Mouse (Mus musculus) cerebellum, adult (tissue): ENCODE results near the gene Vav3.

Experiments
- ATAC-seq: cut with Nextera tagmentation; 2 replicates; pipeline ENCODE4 v1.9.2; 2017; ENCODE audit warnings: mild to moderate bottlenecking, moderate library complexity, mixed read lengths; ENCODE audit not compliant: insufficient number of reproducible peaks, low FRiP score, low TSS enrichment

Gene Vav3

GRCm38 (mm10) chr3:109651479-109651878 is 311.0 kb downstream of the Vav3 start:
- no peak for ATAC-seq

- ATAC-seq: no peak
Observed at GRCm38 (mm10) chr3:109652860-109653631, 312.6 kb downstream of the Vav3 start.

GRCm38 (mm10) chr3:109654386-109654785 is 313.9 kb downstream of the Vav3 start:
- no peak for ATAC-seq

GRCm38 (mm10) chr3:109671716-109672115 is 331.3 kb downstream of the Vav3 start:
- no peak for ATAC-seq

GRCm38 (mm10) chr3:109672925-109673324 is 332.5 kb downstream of the Vav3 start:
- ATAC-seq: no peak

- ATAC-seq: no peak
Observed at GRCm38 (mm10) chr3:109680281-109680680, 339.8 kb downstream of the Vav3 start.

GRCm38 (mm10) chr3:109681863-109682262 is 341.4 kb downstream of the Vav3 start:
- ATAC-seq: no peak

GRCm38 (mm10) chr3:109683608-109684295 is 343.3 kb downstream of the Vav3 start:
- no peak for ATAC-seq

- no peak for ATAC-seq
Observed at GRCm38 (mm10) chr3:109690566-109690965, 350.1 kb downstream of the Vav3 start.

GRCm38 (mm10) chr3:109692613-109693012 is 352.2 kb downstream of the Vav3 start:
- no peak for ATAC-seq

GRCm38 (mm10) chr3:109701301-109701700 is 360.8 kb downstream of the Vav3 start:
- ATAC-seq: no peak

- ATAC-seq: peak; percentile 94
Observed at GRCm38 (mm10) chr3:109707786-109708460, 367.5 kb downstream of the Vav3 start.

GRCm38 (mm10) chr3:109711751-109712150 is 371.3 kb downstream of the Vav3 start:
- ATAC-seq: no peak

GRCm38 (mm10) chr3:109714476-109714875 is 374.0 kb downstream of the Vav3 start:
- no peak for ATAC-seq

- ATAC-seq: no peak
Observed at GRCm38 (mm10) chr3:109721753-109722152, 381.3 kb downstream of the Vav3 start.

GRCm38 (mm10) chr3:109726776-109727175 is 386.3 kb downstream of the Vav3 start:
- ATAC-seq: no peak

- ATAC-seq: no peak
Observed at GRCm38 (mm10) chr3:109731592-109732230, 391.3 kb downstream of the Vav3 start.

- peak; percentile 69; the same call in 1 of the 2 replicates for ATAC-seq
Observed at GRCm38 (mm10) chr3:109732327-109733182, 392.1 kb downstream of the Vav3 start.
